Mouse (Mus musculus) cerebellum, adult 2 months (tissue): ENCODE results near the gene Plxnb1.

Source experiments
- CTCF ChIP-seq: fragments of 200-500 bp; IDR thresholded peaks from 2 replicates; pipeline ENCODE4 v1.5.1; 2011; ENCODE audit warnings: low read depth, mild to moderate bottlenecking, control low read depth, low read length, moderate library complexity, borderline replicate concordance; ENCODE audit not compliant: insufficient read depth
- POLR2A ChIP-seq: fragments of 200-500 bp; IDR thresholded peaks from 2 replicates; pipeline ENCODE4 v1.6.1; 2011; ENCODE audit warnings: low read length, control low read depth, borderline replicate concordance; ENCODE audit not compliant: insufficient read depth

- TF ChIP-seq CTCF, result no peak
- TF ChIP-seq POLR2A, result no peak
Measured at GRCm38 (mm10) chr9:109103250-109103649, 8.1 kb downstream of the Plxnb1 start.
